Mouse (Mus musculus) stomach, embryonic 15.5 days (tissue): Measurements from ENCODE around the gene Afg1l. TPM values are rescaled to one million over a fixed set of nuclear protein-coding genes. Genes with fewer than 3 reads are reported as not detected.

ENCODE experiments used
- ATAC-seq: fragments of 200-750 bp; cut with Nextera tagmentation; 2 replicates; pipeline ENCODE4 v1.8.0; 2017; ENCODE audit warnings: low read depth, moderate number of reproducible peaks, moderate TSS enrichment; ENCODE audit not compliant: insufficient read depth, low FRiP score
- H3K27ac ChIP-seq: fragments of 300-500 bp; sonication (generic); 2 replicates; pipeline ENCODE4 v1.5.1; 2015; ENCODE audit warnings: mild to moderate bottlenecking, inconsistent platforms
- H3K27me3 ChIP-seq: fragments of 300-500 bp; sonication (generic); replicated peaks from 2 replicates; pipeline ENCODE4 v1.6.1; 2015; ENCODE audit warnings: inconsistent platforms
- H3K36me3 ChIP-seq: fragments of 300-500 bp; sonication (generic); 2 replicates; pipeline ENCODE4 v1.6.1; 2015; ENCODE audit warnings: inconsistent platforms
- H3K4me1 ChIP-seq: fragments of 300-500 bp; sonication (generic); 2 replicates; pipeline ENCODE4 v1.6.1; 2015; ENCODE audit warnings: inconsistent platforms
- H3K4me2 ChIP-seq: fragments of 300-500 bp; sonication (generic); 2 replicates; pipeline ENCODE4 v1.6.1; 2015; ENCODE audit warnings: mild to moderate bottlenecking, inconsistent platforms
- H3K4me3 ChIP-seq: fragments of 300-500 bp; sonication (generic); replicated peaks from 2 replicates; pipeline ENCODE4 v1.5.1; 2015; ENCODE audit warnings: inconsistent platforms
- H3K9ac ChIP-seq: fragments of 300-500 bp; sonication (generic); 2 replicates; pipeline ENCODE4 v1.6.1; 2015; ENCODE audit warnings: inconsistent platforms
- H3K9me3 ChIP-seq: fragments of 300-500 bp; sonication (generic); 2 replicates; pipeline ENCODE4 v1.6.1; 2016; ENCODE audit warnings: inconsistent platforms
- WGBS: fragments of 180-500 bp; shearing (Covaris S2); methylation state at CpG from one replicate; pipeline ENCODE4 v1.1.7; 2015; 5-methylcytosine and 5-hydroxymethylcytosine counted together
- polyA plus RNA-seq: library from polyadenylated mRNA; unstranded; fragments of >200 nt; fragmentation: Nextera tagmentation; extraction: Ambion mirVana; gene quantifications from 2 replicates; pipeline ENCODE4 v1.2.1, GENCODE M21; 2015

Afg1l gene
- polyA plus RNA-seq, 1 experiment from 2014 or later, result 8.9 TPM

DNA sequence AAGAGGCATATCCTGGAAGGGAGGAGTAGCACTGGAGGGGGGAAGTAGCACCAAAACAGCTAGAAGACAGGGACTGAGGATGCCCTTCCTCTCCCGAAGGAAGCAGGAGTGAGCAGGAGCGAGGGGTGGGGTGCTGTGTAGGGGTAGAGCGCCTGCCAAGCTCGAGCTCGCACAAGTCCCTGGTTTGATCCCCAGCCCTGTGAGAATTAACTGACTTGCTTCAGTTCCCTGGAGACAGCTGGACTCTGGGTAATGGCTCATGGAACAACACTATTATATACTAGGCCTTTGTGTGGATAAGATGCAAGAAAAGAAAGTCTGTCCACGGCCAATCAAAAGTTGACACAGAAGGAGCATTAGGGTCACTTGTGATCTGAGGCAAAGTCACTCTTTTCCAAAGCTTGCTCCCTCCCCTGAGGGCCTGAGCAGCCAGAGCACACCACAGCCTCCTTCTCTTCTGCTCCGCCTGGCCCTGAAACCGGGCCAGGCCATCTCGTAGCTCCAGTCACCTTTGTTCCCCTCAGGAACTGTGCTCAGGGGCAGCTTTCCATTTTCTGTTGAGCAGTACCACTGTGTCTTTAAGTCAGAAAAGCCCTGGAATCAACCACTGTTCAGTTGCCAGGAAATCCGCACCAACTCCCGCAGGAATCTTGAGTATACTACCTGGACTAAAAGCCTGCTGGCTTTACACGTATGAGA is 132.0 kb downstream of the Afg1l start:
- 73% methylated on average over 12 of the region's 12 CpGs for WGBS
- no peak overlapping the region for H3K27ac ChIP-seq

DNA sequence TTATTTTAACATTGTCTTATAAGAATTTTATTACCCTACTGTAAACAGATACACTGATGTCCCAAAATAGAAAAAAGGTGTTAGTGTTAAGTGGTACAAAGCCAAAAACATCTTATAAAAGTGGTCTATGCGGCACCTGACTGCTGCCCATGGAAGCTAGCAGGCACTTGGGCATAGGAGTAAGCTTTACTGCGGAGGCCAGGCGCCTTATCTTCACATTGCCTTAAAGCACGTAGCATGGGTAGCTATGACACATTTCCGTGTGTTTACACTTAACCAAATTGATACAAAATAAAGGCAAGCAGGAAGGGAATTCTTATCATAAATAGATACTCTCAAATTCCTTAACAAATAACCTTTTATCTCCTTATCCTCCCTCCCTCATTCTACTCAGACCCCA is 135.7 kb downstream of the Afg1l start:
- H3K9me3 ChIP-seq, result no peaks in the 10 kb centered on the region
- no peak overlapping the region for H3K4me2 ChIP-seq
- 76% methylated on average over 5 of the region's 5 CpGs for whole genome bisulfite sequencing
- no peak for ATAC-seq
- no peak overlapping the region for H3K4me3 ChIP-seq
- H3K27me3 ChIP-seq, result no peaks in the 10 kb centered on the region
- H3K36me3 ChIP-seq, result no peaks in the 10 kb centered on the region
- H3K9ac ChIP-seq, result no peak overlapping the region
- H3K27ac ChIP-seq, result no peak overlapping the region
- H3K4me1 ChIP-seq, result 0 out of 2 replicates have a peak, but pooled peaks cover 5% of the 10 kb centered on the region

More for the DNA sequence above, 132.0 kb downstream of the Afg1l start:
- no peak for ATAC-seq
- Histone ChIP-seq H3K27me3 (no peaks in the 10 kb centered on the region), H3K9ac (no peak overlapping the region), H3K4me3 (no peak overlapping the region), H3K9me3 (no peaks in the 10 kb centered on the region), H3K4me2 (no peak overlapping the region), H3K4me1 (0 out of 2 replicates have a peak, but pooled peaks cover 5% of the 10 kb centered on the region), H3K36me3 (no peaks in the 10 kb centered on the region)

DNA sequence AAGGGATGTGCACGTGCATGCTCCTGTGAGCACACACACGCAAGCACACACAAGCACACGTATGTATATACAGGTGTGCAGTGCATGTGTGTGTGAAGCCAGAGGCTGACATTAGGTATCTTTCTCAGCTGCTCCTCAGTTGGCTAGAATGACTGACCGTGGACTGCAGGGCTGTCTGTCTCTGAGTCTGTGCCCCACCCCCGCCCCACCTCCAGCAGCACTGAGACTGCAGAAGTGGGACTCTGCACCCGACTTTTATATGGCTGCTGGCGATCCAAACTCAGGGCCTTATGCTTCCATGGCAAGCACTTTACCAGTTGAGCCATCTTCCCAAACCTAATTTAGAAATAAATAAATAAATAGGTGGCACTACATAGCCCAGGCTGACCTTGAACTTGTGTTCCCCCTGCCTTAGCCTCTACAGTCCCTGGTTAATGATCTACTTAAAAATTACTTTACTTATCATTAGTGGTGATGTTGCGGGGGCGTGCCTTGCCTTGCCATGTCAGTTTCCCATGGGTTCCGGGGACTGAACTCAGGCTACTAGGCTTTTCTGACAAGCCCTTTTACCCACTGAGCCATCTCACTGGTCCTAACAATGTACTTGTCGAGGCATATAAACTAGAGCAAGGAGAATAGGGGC is 136.4 kb downstream of the Afg1l start:
- no peak overlapping the region for H3K4me3 ChIP-seq
- H3K9ac ChIP-seq, result no peak overlapping the region
- no peak overlapping the region for H3K4me2 ChIP-seq
- 0 out of 2 replicates have a peak, but pooled peaks cover 5% of the 10 kb centered on the region for H3K4me1 ChIP-seq
- H3K9me3 ChIP-seq, result no peaks in the 10 kb centered on the region
- peak; percentile 65; the same call in 1 of the 2 replicates for ATAC-seq
- 74% methylated on average over 11 of the region's 11 CpGs for WGBS
- no peaks in the 10 kb centered on the region for H3K36me3 ChIP-seq
- no peak overlapping the region for H3K27ac ChIP-seq
- no peaks in the 10 kb centered on the region for H3K27me3 ChIP-seq

DNA sequence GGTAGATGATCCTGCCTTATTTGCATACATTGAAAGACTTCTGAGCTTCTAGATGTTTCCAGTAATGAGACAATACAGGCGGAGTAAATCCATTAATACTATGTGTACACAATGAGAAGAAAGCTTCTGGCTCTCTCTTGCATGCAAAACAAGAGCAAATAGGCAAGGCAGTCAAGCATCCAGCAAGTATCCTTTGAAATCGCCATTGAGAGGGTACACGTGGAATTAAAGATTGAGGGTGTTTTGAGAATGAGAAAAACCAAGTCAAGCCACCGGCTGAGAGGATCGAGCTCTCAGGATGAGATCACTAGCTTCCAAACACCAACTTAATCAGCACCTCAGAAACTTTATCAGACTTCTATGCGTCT is 138.0 kb downstream of the Afg1l start:
- Histone ChIP-seq H3K9me3 (no peaks in the 10 kb centered on the region), H3K4me1 (no peaks in the 10 kb centered on the region), H3K27ac (no peak overlapping the region), H3K4me3 (no peak overlapping the region), H3K4me2 (no peak overlapping the region), H3K36me3 (no peaks in the 10 kb centered on the region), H3K27me3 (no peaks in the 10 kb centered on the region), H3K9ac (no peak overlapping the region)
- 57% methylated on average over 6 of the region's 6 CpGs for WGBS
- ATAC-seq, result no peak

DNA sequence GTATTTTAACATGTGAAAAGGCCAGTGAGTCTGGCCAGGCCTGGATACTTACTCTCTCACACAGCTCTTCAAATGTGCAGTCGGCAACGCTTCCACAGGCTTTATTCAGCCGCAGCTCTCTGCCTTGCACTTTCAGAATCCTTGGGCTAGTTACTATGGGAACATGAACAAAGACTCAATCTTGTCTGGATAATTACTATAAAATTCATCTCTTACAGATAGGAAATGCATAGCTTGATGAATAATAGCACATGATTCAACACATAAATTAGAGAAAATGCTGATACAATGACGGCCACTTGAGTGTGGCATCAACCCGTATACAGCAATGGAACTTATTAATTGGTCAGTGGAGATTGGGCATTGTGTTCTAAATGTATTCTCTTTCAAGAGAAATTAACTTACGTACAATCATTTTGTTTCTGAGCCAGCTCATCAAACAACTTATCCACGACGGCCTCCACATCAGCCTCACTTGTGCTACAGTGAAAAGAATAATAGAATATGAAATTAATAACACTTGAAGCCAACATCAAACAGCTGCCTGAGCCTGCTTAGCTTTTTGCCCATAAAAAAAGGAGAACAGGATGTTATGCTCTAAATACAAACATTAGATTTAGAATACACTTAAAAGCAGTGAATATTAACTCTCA is 138.5 kb downstream of the Afg1l start:
- H3K9ac ChIP-seq, result no peak overlapping the region
- H3K4me3 ChIP-seq, result no peak overlapping the region
- no peak overlapping the region for H3K4me2 ChIP-seq
- 79% methylated on average over 8 of the region's 8 CpGs for WGBS
- H3K27me3 ChIP-seq, result no peaks in the 10 kb centered on the region
- H3K27ac ChIP-seq, result no peak overlapping the region
- H3K9me3 ChIP-seq, result no peaks in the 10 kb centered on the region
- no peak for ATAC-seq
- no peaks in the 10 kb centered on the region for H3K36me3 ChIP-seq
- H3K4me1 ChIP-seq, result no peaks in the 10 kb centered on the region

DNA sequence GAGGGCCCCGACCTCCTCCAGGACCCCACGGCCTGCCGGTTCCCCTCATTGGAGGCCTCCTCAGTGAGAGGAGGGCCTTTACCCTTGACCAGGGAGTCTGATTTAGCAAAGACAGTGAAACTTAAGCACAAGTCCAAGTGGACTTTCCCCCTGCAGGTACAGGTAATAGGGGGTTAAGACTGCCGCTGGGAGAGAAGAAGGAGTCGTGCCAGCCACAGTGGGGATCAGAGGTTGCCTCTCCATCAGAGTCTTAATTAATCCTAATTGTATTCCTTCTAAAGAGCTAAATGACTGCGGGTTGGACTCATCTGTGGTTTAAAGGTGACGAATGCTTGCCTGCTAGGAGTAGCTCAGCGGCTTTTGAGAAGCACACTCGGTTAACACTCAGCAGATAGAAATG is 139.9 kb downstream of the Afg1l start:
- H3K4me1 ChIP-seq, result no peaks in the 10 kb centered on the region
- no peak overlapping the region for H3K4me3 ChIP-seq
- H3K27me3 ChIP-seq, result no peaks in the 10 kb centered on the region
- WGBS, result 74% methylated on average over 9 of the region's 9 CpGs
- H3K9me3 ChIP-seq, result no peaks in the 10 kb centered on the region
- ATAC-seq, result no peak
- H3K27ac ChIP-seq, result no peak overlapping the region
- no peaks in the 10 kb centered on the region for H3K36me3 ChIP-seq
- H3K4me2 ChIP-seq, result no peak overlapping the region
- H3K9ac ChIP-seq, result no peak overlapping the region

DNA sequence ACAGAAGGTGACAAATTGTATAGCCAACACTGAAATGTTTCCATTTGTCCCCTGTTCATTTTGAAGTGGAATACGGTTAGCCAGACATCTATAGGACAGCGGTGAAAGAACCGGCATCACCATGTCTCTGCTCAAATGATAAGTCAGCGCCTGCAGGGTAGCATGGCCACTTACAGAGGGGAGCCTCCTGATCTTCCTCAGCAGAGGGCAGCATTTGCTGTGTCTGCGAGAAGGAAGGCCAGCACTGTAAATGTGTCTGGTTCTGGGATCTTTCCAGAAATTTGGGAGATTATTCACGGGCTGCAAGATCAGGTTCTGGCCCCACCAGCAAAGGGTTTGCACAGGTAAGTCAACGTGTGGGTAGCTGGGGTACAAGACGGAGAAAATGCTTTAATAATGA is 150.8 kb downstream of the Afg1l start:
- Histone ChIP-seq H3K27ac (no peak overlapping the region), H3K4me1 (no peaks in the 10 kb centered on the region), H3K36me3 (no peaks in the 10 kb centered on the region), H3K9ac (no peak overlapping the region), H3K4me3 (no peak overlapping the region), H3K27me3 (no peaks in the 10 kb centered on the region), H3K9me3 (no peaks in the 10 kb centered on the region), H3K4me2 (no peak overlapping the region)
- no peak for ATAC-seq
- WGBS, result 71% methylated on average over 8 of the region's 8 CpGs

DNA sequence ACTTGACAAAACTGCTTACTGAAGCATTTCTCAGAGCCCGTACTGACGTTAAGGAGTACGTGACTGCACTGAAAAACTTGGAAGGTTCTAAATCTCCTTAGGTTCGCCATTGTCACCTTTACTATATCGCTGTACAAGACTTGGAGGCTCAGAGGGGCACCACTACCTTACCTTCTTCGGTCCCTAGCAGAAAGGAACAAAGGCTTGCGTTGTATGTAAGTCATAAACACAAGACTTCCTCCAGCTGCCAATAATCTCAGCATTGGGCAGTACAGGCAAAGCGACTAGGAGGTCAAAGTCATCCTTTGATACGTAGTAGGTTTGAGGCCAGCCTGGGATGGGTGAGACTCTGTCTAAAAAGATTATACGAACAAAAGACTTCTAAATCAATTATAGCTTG is 153.1 kb downstream of the Afg1l start:
- ATAC-seq, result no peak
- WGBS, result 85% methylated on average over 10 of the region's 10 CpGs
- H3K4me1 ChIP-seq, result no peaks in the 10 kb centered on the region
- no peak overlapping the region for H3K9ac ChIP-seq
- H3K9me3 ChIP-seq, result no peaks in the 10 kb centered on the region
- no peaks in the 10 kb centered on the region for H3K36me3 ChIP-seq
- no peak overlapping the region for H3K4me3 ChIP-seq
- H3K27ac ChIP-seq, result no peak overlapping the region
- H3K27me3 ChIP-seq, result no peaks in the 10 kb centered on the region
- H3K4me2 ChIP-seq, result no peak overlapping the region

DNA sequence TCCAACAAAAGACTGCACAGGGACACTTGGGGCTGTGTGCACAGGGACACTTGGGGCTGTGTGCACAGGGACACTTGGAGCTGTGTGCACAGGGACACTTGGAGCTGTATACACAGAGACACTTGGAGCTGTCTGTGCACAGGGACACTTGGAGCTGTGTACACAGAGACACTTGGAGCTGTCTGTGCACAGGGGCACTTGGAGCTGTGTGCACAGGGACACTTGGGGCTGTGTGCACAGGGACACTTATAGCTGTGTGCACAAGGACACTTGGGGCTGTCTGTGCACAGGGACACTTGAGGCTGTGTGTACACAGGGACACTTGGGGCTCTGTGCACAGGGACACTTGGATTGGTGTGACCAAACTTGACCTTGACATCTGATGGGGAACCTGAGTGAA is 154.4 kb downstream of the Afg1l start:
- Histone ChIP-seq H3K4me1 (no peaks in the 10 kb centered on the region), H3K4me2 (no peak overlapping the region), H3K27me3 (no peaks in the 10 kb centered on the region), H3K9me3 (no peaks in the 10 kb centered on the region), H3K27ac (no peak overlapping the region), H3K36me3 (no peaks in the 10 kb centered on the region), H3K4me3 (no peak overlapping the region), H3K9ac (no peak overlapping the region)
- ATAC-seq, result no peak

DNA sequence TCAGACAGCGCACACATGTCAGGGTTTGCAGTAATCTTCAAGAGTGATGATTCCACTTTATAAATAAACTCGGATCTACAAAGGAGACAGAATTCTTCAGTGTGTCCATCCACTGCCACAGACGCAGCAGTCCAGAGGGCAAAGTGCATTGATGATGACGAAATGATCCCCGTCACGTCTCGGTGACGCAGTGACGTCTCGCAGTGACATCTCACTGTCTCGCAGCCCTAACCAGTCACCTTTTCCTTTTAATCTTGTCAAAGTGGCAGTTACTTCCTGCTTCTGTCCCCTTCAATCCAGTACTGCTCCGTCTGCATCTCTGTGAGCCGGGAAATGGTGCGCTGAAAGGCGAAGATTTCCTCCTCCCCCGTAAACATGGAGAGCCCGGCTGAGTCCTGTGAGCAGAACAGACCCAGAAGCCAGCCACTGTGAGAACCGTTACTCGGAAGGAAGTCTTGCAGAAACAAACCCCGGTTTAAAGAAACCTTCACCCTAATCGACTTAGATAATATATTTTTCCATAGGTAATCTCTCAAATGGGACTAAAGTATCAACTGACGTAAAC is 165.1 kb downstream of the Afg1l start:
- ATAC-seq, result no peak
- H3K36me3 ChIP-seq, result no peaks in the 10 kb centered on the region
- H3K4me2 ChIP-seq, result no peak overlapping the region
- no peaks in the 10 kb centered on the region for H3K9me3 ChIP-seq
- H3K27me3 ChIP-seq, result no peaks in the 10 kb centered on the region
- no peak overlapping the region for H3K4me3 ChIP-seq
- no peak overlapping the region for H3K9ac ChIP-seq
- 58% methylated on average over 22 of the region's 22 CpGs for WGBS
- no peaks in the 10 kb centered on the region for H3K4me1 ChIP-seq
- no peak overlapping the region for H3K27ac ChIP-seq

DNA sequence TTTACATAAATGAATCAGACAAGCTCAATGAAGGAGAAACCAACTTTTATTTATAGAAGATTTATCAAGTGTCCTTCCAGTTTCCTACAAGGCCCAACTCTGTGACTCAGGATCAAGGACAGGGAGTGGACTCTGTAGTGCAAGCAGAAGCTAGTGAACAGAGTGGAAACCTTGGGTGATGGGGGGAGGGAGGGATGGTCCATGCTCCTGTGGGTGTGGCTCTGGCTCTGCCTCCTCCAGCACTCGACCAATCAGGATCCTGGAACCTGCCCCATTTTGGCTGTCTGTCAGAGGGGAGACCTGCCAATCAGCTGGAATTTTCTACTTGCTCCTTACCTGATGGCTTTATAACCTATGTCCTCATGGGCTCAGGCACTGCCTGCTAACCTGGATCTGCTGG is 165.8 kb downstream of the Afg1l start:
- H3K4me2 ChIP-seq, result no peak overlapping the region
- no peaks in the 10 kb centered on the region for H3K27me3 ChIP-seq
- H3K4me1 ChIP-seq, result no peaks in the 10 kb centered on the region
- no peak overlapping the region for H3K9ac ChIP-seq
- no peak overlapping the region for H3K27ac ChIP-seq
- ATAC-seq, result no peak
- WGBS, result 53% methylated on average over 1 of the region's 1 CpGs
- no peaks in the 10 kb centered on the region for H3K9me3 ChIP-seq
- H3K4me3 ChIP-seq, result no peak overlapping the region
- H3K36me3 ChIP-seq, result no peaks in the 10 kb centered on the region

DNA sequence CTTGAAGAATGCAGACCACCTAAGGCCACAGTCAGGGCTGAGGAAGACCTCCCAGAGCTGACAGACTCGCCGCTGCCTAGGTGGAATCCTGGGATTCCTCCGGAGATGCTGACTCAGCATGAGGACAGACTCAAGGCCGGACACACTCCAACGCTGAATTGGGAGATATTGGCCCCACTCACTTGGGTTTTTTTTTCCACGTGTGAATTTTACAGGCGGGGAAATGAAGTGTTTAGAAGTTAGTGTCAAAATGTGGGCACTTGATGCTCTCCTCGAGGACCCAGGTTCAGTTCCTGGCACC is 169.7 kb downstream of the Afg1l start:
- no peaks in the 10 kb centered on the region for H3K9me3 ChIP-seq
- no peak overlapping the region for H3K9ac ChIP-seq
- 28% methylated on average over 8 of the region's 8 CpGs for WGBS
- no peaks in the 10 kb centered on the region for H3K36me3 ChIP-seq
- no peak for ATAC-seq
- no peak overlapping the region for H3K27ac ChIP-seq
- peak overlapping the region; percentile 49 for H3K4me2 ChIP-seq
- no peaks in the 10 kb centered on the region for H3K27me3 ChIP-seq
- peak overlapping the region; percentile 14; the same call in 1 of the 2 replicates for H3K4me3 ChIP-seq
- no peaks in the 10 kb centered on the region for H3K4me1 ChIP-seq
